Mouse (Mus musculus): Measurements from ENCODE around the gene Timm17a. TPM values are rescaled to one million over a fixed set of nuclear protein-coding genes. Genes with fewer than 3 reads are reported as not detected.

Timm17a gene
- polyA plus RNA-seq, 1 experiment from 2014 or later = 188 TPM

- 88% methylated on average over 2 of the region's 2 CpGs for WGBS
- 0 out of 2 replicates have a peak, but pooled peaks cover 4% of the 10 kb centered on the region for H3K27me3 ChIP-seq
- no peaks in the 10 kb centered on the region for H3K36me3 ChIP-seq
- peaks cover 15% of the 10 kb centered on the region for H3K4me1 ChIP-seq
- no peak overlapping the region for H3K4me3 ChIP-seq (replicated peaks)
- no peaks in the 10 kb centered on the region for H3K9me3 ChIP-seq (replicated peaks)
- no peak overlapping the region for H3K4me2 ChIP-seq (replicated peaks)
- no peak overlapping the region for H3K9ac ChIP-seq
- no peak overlapping the region for H3K27ac ChIP-seq (replicated peaks)
- no peak for ATAC-seq (ENCODE audit: insufficient number of reproducible peaks, low FRiP score, low TSS enrichment, low read depth)
These were observed 12.4 kb upstream of the Timm17a start for GRCm38 (mm10) chr1:135325934-135326333.

DNA sequence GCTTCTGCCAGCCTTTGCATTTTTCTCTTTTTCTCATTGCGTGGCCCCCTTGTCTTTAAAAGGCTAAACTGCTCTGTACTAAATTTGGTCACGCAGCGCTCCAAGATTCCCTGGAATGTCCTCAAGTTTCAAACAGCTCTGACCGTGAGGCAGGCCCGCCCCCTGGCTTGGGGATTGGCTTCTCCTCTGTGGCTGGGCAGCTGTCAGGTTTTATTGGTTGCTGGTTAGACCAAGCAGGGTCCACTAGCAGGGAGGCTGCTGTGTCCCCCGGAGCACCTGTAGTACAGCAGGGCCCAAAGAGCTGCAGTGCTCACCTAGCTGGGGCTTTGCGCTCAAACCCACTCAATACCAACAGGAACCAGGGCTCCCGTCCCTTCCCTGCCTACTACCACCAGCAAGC lies 11.0 kb upstream of the Timm17a start, which contains the start of gene Lmod1:
Gene Lmod1, plus strand, starts transcription at position 237 of the 400 bp plus-strand sequence.
- peak within 1 kb of the TSS; percentile 51; the same call in 1 of the 2 replicates for H3K27ac ChIP-seq (replicated peaks)
- H3K9ac ChIP-seq = no peak within 1 kb of the TSS
- ATAC-seq (ENCODE audit: insufficient number of reproducible peaks, low FRiP score, low TSS enrichment, low read depth) = peak; percentile 81
- peak within 1 kb of the TSS; percentile 14 for H3K4me3 ChIP-seq (replicated peaks)
- H3K4me1 ChIP-seq = peaks cover 15% of the 10 kb centered on the region
- no peaks in the 10 kb centered on the region for H3K9me3 ChIP-seq (replicated peaks)
- 0 out of 2 replicates have a peak, but pooled peaks cover 4% of the 10 kb centered on the region for H3K27me3 ChIP-seq
- WGBS = 15% methylated on average over 8 of the region's 8 CpGs
- H3K36me3 ChIP-seq = no peaks in the 10 kb centered on the region
- H3K4me2 ChIP-seq (replicated peaks) = peak within 1 kb of the TSS; percentile 41

DNA sequence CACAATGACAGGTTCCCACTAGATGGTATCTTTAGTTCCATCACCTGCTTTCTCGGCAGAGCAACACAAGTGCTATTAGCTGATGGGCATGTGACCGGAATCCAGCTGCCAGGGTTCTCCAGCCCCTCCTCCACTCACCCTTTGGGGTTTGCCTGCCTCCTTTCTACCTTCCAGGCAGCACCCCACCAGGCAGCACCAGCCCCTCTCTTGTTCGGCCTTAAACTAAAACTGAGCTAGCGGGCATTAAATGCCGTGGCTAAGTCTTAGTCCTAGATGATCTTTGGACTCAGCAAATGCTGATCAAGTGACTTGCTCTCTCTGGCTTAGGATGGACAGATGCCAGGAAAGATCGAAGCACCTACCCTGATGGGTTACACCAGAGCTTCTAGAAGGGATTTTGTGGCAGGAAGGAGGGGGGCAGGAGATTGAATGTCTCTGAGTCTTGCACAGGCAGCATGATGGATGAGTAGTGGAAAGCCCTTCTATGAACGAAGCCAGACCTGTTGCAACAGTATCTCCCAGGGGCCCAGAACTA lies 9.9 kb upstream of the Timm17a start:
- no peaks in the 10 kb centered on the region for H3K9me3 ChIP-seq (replicated peaks)
- peaks cover 15% of the 10 kb centered on the region for H3K4me1 ChIP-seq
- no peak overlapping the region for H3K4me2 ChIP-seq (replicated peaks)
- H3K27me3 ChIP-seq = 0 out of 2 replicates have a peak, but pooled peaks cover 4% of the 10 kb centered on the region
- WGBS = 66% methylated on average over 7 of the region's 7 CpGs
- H3K9ac ChIP-seq = no peak overlapping the region
- H3K27ac ChIP-seq (replicated peaks) = no peak overlapping the region
- H3K36me3 ChIP-seq = no peaks in the 10 kb centered on the region
- H3K4me3 ChIP-seq (replicated peaks) = no peak overlapping the region
- no peak for ATAC-seq (ENCODE audit: insufficient number of reproducible peaks, low FRiP score, low TSS enrichment, low read depth)

GRCm38 (mm10) chr1:135312201-135312600 lies 1.4 kb downstream of the Timm17a start:
- no peak overlapping the region for H3K27ac ChIP-seq (replicated peaks)
- peaks cover 21% of the 10 kb centered on the region for H3K4me1 ChIP-seq
- H3K36me3 ChIP-seq = peaks cover 22% of the 10 kb centered on the region
- WGBS = 77% methylated on average over 4 of the region's 4 CpGs
- no peaks in the 10 kb centered on the region for H3K9me3 ChIP-seq (replicated peaks)
- H3K9ac ChIP-seq = no peak overlapping the region
- no peak for ATAC-seq (ENCODE audit: insufficient number of reproducible peaks, low FRiP score, low TSS enrichment, low read depth)
- H3K4me2 ChIP-seq (replicated peaks) = peak overlapping the region; percentile 68
- H3K4me3 ChIP-seq (replicated peaks) = peak overlapping the region; percentile 67
- no peaks in the 10 kb centered on the region for H3K27me3 ChIP-seq

DNA sequence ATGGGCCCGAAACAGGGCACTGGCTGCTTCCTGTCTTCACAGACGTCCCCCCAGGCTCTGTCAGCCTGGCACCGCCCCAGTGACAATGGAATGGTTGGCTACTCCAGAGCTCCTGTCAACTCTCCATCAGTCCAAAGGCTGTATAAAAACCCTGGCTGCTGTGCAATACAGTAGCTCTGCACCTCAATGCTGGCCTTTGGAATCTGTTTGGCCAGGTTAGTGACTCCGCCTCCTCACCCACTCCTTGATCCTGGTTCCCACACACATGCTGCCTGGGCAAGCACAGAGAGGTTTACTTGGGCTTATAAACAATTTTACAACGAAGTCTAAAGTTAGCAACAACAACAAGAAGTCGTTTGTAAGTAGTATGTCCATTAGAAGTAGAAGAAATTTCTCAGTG lies 2.2 kb downstream of the Timm17a start:
- H3K27ac ChIP-seq (replicated peaks) = no peak overlapping the region
- WGBS = 65% methylated on average over 6 of the region's 6 CpGs
- no peak overlapping the region for H3K4me3 ChIP-seq (replicated peaks)
- H3K4me2 ChIP-seq (replicated peaks) = no peak overlapping the region
- no peaks in the 10 kb centered on the region for H3K9me3 ChIP-seq (replicated peaks)
- peaks cover 28% of the 10 kb centered on the region for H3K36me3 ChIP-seq
- H3K27me3 ChIP-seq = no peaks in the 10 kb centered on the region
- H3K4me1 ChIP-seq = peaks cover 21% of the 10 kb centered on the region
- H3K9ac ChIP-seq = no peak overlapping the region
- no peak for ATAC-seq (ENCODE audit: insufficient number of reproducible peaks, low FRiP score, low TSS enrichment, low read depth)

- Histone ChIP-seq H3K4me3 (replicated peaks) (no peak overlapping the region), H3K4me1 (no peaks in the 10 kb centered on the region), H3K36me3 (peaks cover 14% of the 10 kb centered on the region), H3K4me2 (replicated peaks) (no peak overlapping the region), H3K9ac (no peak overlapping the region), H3K27me3 (no peaks in the 10 kb centered on the region), H3K27ac (replicated peaks) (no peak overlapping the region; the same call in 1 of the 2 replicates), H3K9me3 (replicated peaks) (no peaks in the 10 kb centered on the region)
- no peak for ATAC-seq (ENCODE audit: insufficient number of reproducible peaks, low FRiP score, low TSS enrichment, low read depth)
- 62% methylated on average over 5 of the region's 5 CpGs for WGBS
These were observed 22.7 kb downstream of the Timm17a start for GRCm38 (mm10) chr1:135290908-135291307.

GRCm38 (mm10) chr1:135286311-135286710 lies 27.3 kb downstream of the Timm17a start:
- no peak for ATAC-seq (ENCODE audit: insufficient number of reproducible peaks, low FRiP score, low TSS enrichment, low read depth)
- Histone ChIP-seq H3K36me3 (no peaks in the 10 kb centered on the region), H3K4me1 (peaks cover 15% of the 10 kb centered on the region), H3K4me3 (replicated peaks) (no peak overlapping the region), H3K27me3 (no peaks in the 10 kb centered on the region), H3K9me3 (replicated peaks) (no peaks in the 10 kb centered on the region), H3K9ac (no peak overlapping the region), H3K27ac (replicated peaks) (no peak overlapping the region), H3K4me2 (replicated peaks) (no peak overlapping the region)
- 50% methylated on average over 2 of the region's 2 CpGs for WGBS

- Histone ChIP-seq H3K27me3 (no peaks in the 10 kb centered on the region), H3K9me3 (replicated peaks) (no peaks in the 10 kb centered on the region), H3K36me3 (peaks cover 5% of the 10 kb centered on the region), H3K27ac (replicated peaks) (peak within 1 kb of the TSS; percentile 93), H3K4me2 (replicated peaks) (peak within 1 kb of the TSS; percentile 79), H3K4me1 (peaks cover 22% of the 10 kb centered on the region), H3K9ac (peak within 1 kb of the TSS; percentile 85), H3K4me3 (replicated peaks) (peak within 1 kb of the TSS; percentile 90)
- ATAC-seq (ENCODE audit: insufficient number of reproducible peaks, low FRiP score, low TSS enrichment, low read depth) = peak; percentile 85
- under 1% methylated on average over 39 of the region's 39 CpGs for WGBS
These were observed 29.7 kb downstream of the Timm17a start, which contains the start of gene Rnpep for GRCm38 (mm10) chr1:135283826-135284291. Gene Rnpep (minus strand): TSS chr1:135284084.

- H3K9me3 ChIP-seq (replicated peaks) = no peaks in the 10 kb centered on the region
- H3K27ac ChIP-seq (replicated peaks) = peak overlapping the region; percentile 93
- peak; percentile 74 for ATAC-seq (ENCODE audit: insufficient number of reproducible peaks, low FRiP score, low TSS enrichment, low read depth)
- peak overlapping the region; percentile 90 for H3K4me3 ChIP-seq (replicated peaks)
- H3K9ac ChIP-seq = peak overlapping the region; percentile 85
- no peaks in the 10 kb centered on the region for H3K27me3 ChIP-seq
- peaks cover 22% of the 10 kb centered on the region for H3K4me1 ChIP-seq
- H3K4me2 ChIP-seq (replicated peaks) = peak overlapping the region; percentile 79
- H3K36me3 ChIP-seq = peaks cover 10% of the 10 kb centered on the region
- under 1% methylated on average over 48 of the region's 48 CpGs for WGBS
These were observed 30.2 kb downstream of the Timm17a start for GRCm38 (mm10) chr1:135283287-135283825.

DNA sequence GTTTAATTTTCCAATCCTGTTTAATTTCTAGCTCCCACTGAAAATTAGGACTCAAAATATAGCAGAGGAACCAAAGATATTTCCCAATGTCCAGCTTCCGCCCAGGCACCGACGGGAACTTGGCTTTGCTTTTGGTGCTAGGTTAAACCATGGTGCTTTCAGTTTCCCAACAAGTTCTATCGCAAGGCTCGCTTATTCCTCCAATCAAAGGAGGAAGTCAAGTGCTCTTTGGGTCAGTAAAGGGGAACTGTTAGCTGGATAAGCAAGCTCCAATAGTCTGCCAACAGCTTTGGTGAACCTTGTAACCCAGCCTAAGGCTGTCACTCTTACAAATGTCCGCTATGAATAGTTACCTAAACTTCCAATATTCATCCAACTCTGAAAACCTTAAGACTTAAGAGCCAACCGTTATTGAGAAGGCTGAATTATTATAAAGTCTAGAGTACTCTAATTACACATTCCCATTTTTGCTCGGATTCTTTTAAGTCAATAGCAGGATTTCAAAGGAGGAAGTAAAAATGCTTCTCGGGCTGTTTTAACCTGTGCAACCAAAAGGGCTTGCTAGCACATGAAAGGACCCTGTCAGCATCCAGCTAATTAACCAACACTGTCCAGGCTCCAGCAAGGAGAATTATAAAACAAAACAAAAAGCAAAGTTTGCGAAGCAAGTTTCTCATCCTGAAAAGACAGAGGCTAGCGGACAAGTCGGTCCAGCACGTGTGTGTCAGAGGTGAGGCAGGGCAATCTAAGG lies 30.9 kb downstream of the Timm17a start:
- Histone ChIP-seq H3K27ac (replicated peaks) (peak overlapping the region; percentile 93), H3K27me3 (no peaks in the 10 kb centered on the region), H3K9ac (peak overlapping the region; percentile 85), H3K9me3 (replicated peaks) (no peaks in the 10 kb centered on the region), H3K4me3 (replicated peaks) (peak overlapping the region; percentile 90), H3K4me2 (replicated peaks) (peak overlapping the region; percentile 79), H3K4me1 (peaks cover 22% of the 10 kb centered on the region), H3K36me3 (peaks cover 16% of the 10 kb centered on the region)
- WGBS = 34% methylated on average over 13 of the region's 13 CpGs
- no peak for ATAC-seq (ENCODE audit: insufficient number of reproducible peaks, low FRiP score, low TSS enrichment, low read depth)

GRCm38 (mm10) chr1:135281841-135282240 lies 31.7 kb downstream of the Timm17a start:
- Histone ChIP-seq H3K27me3 (no peaks in the 10 kb centered on the region), H3K9ac (no peak overlapping the region), H3K4me3 (replicated peaks) (no peak overlapping the region), H3K9me3 (replicated peaks) (no peaks in the 10 kb centered on the region), H3K36me3 (peaks cover 25% of the 10 kb centered on the region), H3K4me1 (peaks cover 22% of the 10 kb centered on the region), H3K4me2 (replicated peaks) (no peak overlapping the region), H3K27ac (replicated peaks) (no peak overlapping the region)
- no peak for ATAC-seq (ENCODE audit: insufficient number of reproducible peaks, low FRiP score, low TSS enrichment, low read depth)
- WGBS = 96% methylated on average over 17 of the region's 17 CpGs
